Mouse (Mus musculus): ENCODE data around the gene Gfra4. TPM values are rescaled to one million over a fixed set of nuclear protein-coding genes. Genes with fewer than 3 reads are reported as not detected.
"Not testable (repeated sequence)": the region's sequence is repeated elsewhere in the genome, so short reads cannot be mapped to it uniquely, and the experiment has no call there.

Gfra4 gene
- polyA plus RNA-seq, 1 experiment from 2014 or later: 0.52 TPM

- WGBS (ENCODE audit: insufficient replicate concordance): 48% methylated on average over 2 of the region's 2 CpGs
- ATAC-seq (ENCODE audit: low read depth) (no peak), DNase-seq (no peak)
- Histone ChIP-seq H3K9me3 (replicated peaks) (no peaks in the 10 kb centered on the region), H3K27ac (no peak overlapping the region), H3K4me2 (no peak overlapping the region), H3K4me1 (replicated peaks) (peaks cover 23% of the 10 kb centered on the region), H3K4me3 (replicated peaks) (no peak overlapping the region), H3K36me3 (no peaks in the 10 kb centered on the region), H3K27me3 (peaks cover 69% of the 10 kb centered on the region), H3K9ac (no peak overlapping the region)
Observed at GRCm38 (mm10) chr2:131046025-131046424, 3.1 kb upstream of the Gfra4 start.

- peaks cover 26% of the 10 kb centered on the region for H3K4me1 ChIP-seq (replicated peaks)
- H3K4me2 ChIP-seq: no peak overlapping the region
- no peak overlapping the region for H3K9ac ChIP-seq
- H3K4me3 ChIP-seq (replicated peaks): no peak overlapping the region
- ATAC-seq (ENCODE audit: low read depth): no peak
- H3K36me3 ChIP-seq: no peaks in the 10 kb centered on the region
- no peak for DNase-seq
- H3K27ac ChIP-seq: no peak overlapping the region
- 70% methylated on average over 9 of the region's 9 CpGs for WGBS (ENCODE audit: insufficient replicate concordance)
- H3K27me3 ChIP-seq: peaks cover 71% of the 10 kb centered on the region
- H3K9me3 ChIP-seq (replicated peaks): no peaks in the 10 kb centered on the region
Observed at GRCm38 (mm10) chr2:131044989-131045720, 2.3 kb upstream of the Gfra4 start.

DNA sequence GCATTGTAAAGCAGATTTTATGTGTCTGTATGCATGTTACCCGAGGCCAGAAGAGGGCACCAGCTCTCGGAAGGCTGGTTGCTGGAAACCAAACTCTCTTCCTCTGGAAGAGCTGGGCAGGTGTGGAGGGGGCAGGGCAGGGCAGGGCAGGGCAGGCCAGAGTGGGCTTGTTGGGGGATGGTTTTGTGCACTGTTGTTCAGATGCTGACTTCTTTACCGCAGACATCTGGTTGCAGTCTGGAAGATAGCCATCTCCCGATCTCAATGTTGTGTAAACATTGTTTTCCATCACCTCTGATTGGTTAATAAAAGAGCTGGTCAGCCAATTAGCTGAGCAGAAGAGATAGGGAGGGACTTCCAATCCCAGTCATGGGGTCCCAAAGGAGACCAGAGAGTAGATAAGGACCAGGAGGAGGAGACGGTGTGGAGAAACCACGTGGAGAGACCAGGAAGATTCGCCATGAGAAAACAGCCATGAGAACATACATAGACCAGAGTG is 1.5 kb upstream of the Gfra4 start:
- ATAC-seq (ENCODE audit: low read depth) (no peak), DNase-seq (no peak)
- Histone ChIP-seq H3K4me1 (replicated peaks) (peaks cover 26% of the 10 kb centered on the region), H3K9ac (no peak overlapping the region), H3K4me3 (replicated peaks) (no peak overlapping the region), H3K9me3 (replicated peaks) (no peaks in the 10 kb centered on the region), H3K27ac (no peak overlapping the region), H3K27me3 (peaks cover 76% of the 10 kb centered on the region), H3K36me3 (no peaks in the 10 kb centered on the region), H3K4me2 (no peak overlapping the region)
- 14% methylated on average over 7 of the region's 7 CpGs for WGBS (ENCODE audit: insufficient replicate concordance)

- H3K9ac ChIP-seq: no peak overlapping the region
- H3K27me3 ChIP-seq: peaks cover 90% of the 10 kb centered on the region
- H3K4me1 ChIP-seq (replicated peaks): peaks cover 25% of the 10 kb centered on the region
- DNase-seq (no peak), ATAC-seq (ENCODE audit: low read depth) (no peak)
- peak overlapping the region; percentile 48 for H3K4me3 ChIP-seq (replicated peaks)
- peak overlapping the region; percentile 60 for H3K4me2 ChIP-seq
- H3K9me3 ChIP-seq (replicated peaks): no peaks in the 10 kb centered on the region
- WGBS (ENCODE audit: insufficient replicate concordance): 4% methylated on average over 115 of the region's 115 CpGs
- no peak overlapping the region for H3K27ac ChIP-seq
- no peaks in the 10 kb centered on the region for H3K36me3 ChIP-seq
Observed at GRCm38 (mm10) chr2:131040854-131041825, 1.7 kb downstream of the Gfra4 start.

DNA sequence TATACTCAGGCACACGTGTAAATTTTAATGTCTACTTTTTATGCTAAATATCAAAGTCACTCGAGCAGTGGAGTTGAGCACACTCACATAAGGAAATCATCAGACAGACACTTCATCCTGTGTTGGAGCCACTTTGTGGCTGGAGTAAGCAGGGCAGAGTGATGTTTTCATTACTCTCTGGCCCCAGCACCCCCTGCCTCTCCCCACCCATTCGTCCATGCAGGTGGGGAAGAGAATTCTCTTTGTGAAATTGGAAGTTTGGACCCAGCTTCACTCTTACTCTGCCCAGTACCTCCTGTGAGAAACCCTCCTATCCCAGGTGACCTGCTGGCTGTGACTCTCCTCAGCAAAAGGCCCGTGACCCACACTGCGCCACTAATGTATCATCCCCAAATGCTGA is 4.2 kb downstream of the Gfra4 start:
- Histone ChIP-seq H3K9me3 (replicated peaks) (0 out of 2 replicates have a peak, but pooled peaks cover 4% of the 10 kb centered on the region), H3K27me3 (peaks cover 79% of the 10 kb centered on the region), H3K4me2 (no peak overlapping the region), H3K4me3 (replicated peaks) (no peak overlapping the region), H3K27ac (no peak overlapping the region), H3K36me3 (no peaks in the 10 kb centered on the region), H3K9ac (no peak overlapping the region), H3K4me1 (replicated peaks) (peaks cover 10% of the 10 kb centered on the region; the same call in 1 of the 2 replicates)
- no peak for ATAC-seq (ENCODE audit: low read depth)
- WGBS (ENCODE audit: insufficient replicate concordance): 58% methylated on average over 5 of the region's 5 CpGs
- no peak for DNase-seq

- Histone ChIP-seq H3K36me3 (no peaks in the 10 kb centered on the region), H3K27me3 (peaks cover 74% of the 10 kb centered on the region), H3K4me1 (replicated peaks) (peaks cover 10% of the 10 kb centered on the region; the same call in 1 of the 2 replicates), H3K4me2 (no peak overlapping the region), H3K27ac (no peak overlapping the region), H3K4me3 (replicated peaks) (no peak overlapping the region), H3K9ac (no peak overlapping the region), H3K9me3 (replicated peaks) (0 out of 2 replicates have a peak, but pooled peaks cover 4% of the 10 kb centered on the region)
- ATAC-seq (ENCODE audit: low read depth) (no peak), DNase-seq (no peak)
- 79% methylated on average over 6 of the region's 6 CpGs for WGBS (ENCODE audit: insufficient replicate concordance)
Observed at GRCm38 (mm10) chr2:131038197-131038596, 4.7 kb downstream of the Gfra4 start.

GRCm38 (mm10) chr2:131037226-131037990 is 5.5 kb downstream of the Gfra4 start:
- H3K4me3 ChIP-seq (replicated peaks): no peak overlapping the region
- H3K4me2 ChIP-seq: no peak overlapping the region
- ATAC-seq (ENCODE audit: low read depth) (no peak), DNase-seq (no peak)
- peaks cover 10% of the 10 kb centered on the region for H3K4me1 ChIP-seq (replicated peaks)
- H3K27ac ChIP-seq: no peak overlapping the region
- no peaks in the 10 kb centered on the region for H3K36me3 ChIP-seq
- WGBS (ENCODE audit: insufficient replicate concordance): 51% methylated on average over 17 of the region's 17 CpGs
- H3K9me3 ChIP-seq (replicated peaks): 0 out of 2 replicates have a peak, but pooled peaks cover 4% of the 10 kb centered on the region
- H3K9ac ChIP-seq: no peak overlapping the region
- H3K27me3 ChIP-seq: peaks cover 66% of the 10 kb centered on the region

DNA sequence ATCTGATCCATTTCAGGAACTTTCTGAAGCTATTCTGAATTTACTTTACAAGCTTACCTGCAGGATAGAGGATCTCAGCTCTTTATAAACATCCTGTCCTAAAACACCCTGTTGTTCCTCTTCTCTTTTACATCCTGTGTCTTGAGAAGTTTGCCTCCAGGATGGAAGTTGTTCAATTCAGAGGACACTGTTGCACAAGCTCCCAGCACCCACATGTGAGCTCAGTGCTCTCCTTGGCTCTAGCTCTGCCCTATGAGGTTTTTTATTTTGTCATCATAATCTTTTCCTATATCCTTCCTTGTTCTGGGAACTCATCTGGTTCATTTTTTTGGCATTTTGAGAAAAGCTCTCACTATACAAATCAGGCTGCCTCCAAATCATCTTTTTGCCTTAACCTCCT is 6.1 kb downstream of the Gfra4 start:
- H3K4me1 ChIP-seq (replicated peaks): peaks cover 16% of the 10 kb centered on the region
- no peaks in the 10 kb centered on the region for H3K36me3 ChIP-seq
- no peak for DNase-seq
- no peak for ATAC-seq (ENCODE audit: low read depth)
- 0 out of 2 replicates have a peak, but pooled peaks cover 4% of the 10 kb centered on the region for H3K9me3 ChIP-seq (replicated peaks)
- no peak overlapping the region for H3K4me2 ChIP-seq
- peaks cover 60% of the 10 kb centered on the region for H3K27me3 ChIP-seq
- H3K27ac ChIP-seq: no peak overlapping the region
- H3K9ac ChIP-seq: no peak overlapping the region
- H3K4me3 ChIP-seq (replicated peaks): no peak overlapping the region

DNA sequence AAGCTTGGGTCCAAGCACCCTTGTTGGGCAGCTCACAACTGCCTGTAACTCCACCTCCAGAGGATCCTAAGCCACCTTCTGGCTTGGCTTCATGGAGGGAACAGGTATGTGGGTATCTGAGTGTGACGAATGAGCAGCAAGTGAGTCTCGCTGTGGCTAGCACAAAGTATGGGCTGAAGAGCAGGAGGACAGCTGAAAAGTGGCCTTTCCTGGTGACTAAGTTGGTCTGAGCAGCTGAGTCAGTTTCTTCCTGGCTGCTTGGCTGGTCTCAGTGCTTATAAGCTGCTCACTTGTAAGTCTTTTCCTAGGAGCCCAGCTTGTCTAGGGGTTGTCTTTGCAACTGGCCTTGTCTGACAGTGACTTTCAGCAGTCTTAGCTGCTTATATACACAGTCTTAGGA is 6.5 kb downstream of the Gfra4 start:
- Histone ChIP-seq H3K4me3 (replicated peaks) (no peak overlapping the region), H3K36me3 (no peaks in the 10 kb centered on the region), H3K9me3 (replicated peaks) (0 out of 2 replicates have a peak, but pooled peaks cover 4% of the 10 kb centered on the region), H3K27me3 (peaks cover 56% of the 10 kb centered on the region), H3K27ac (no peak overlapping the region), H3K4me1 (replicated peaks) (peaks cover 17% of the 10 kb centered on the region), H3K9ac (no peak overlapping the region), H3K4me2 (no peak overlapping the region)
- no peak for ATAC-seq (ENCODE audit: low read depth)
- no peak for DNase-seq
- 78% methylated on average over 2 of the region's 2 CpGs for WGBS (ENCODE audit: insufficient replicate concordance)

- not testable (repeated sequence) for H3K4me2 ChIP-seq; H3K9ac ChIP-seq; H3K27me3 ChIP-seq; H3K36me3 ChIP-seq; H3K27ac ChIP-seq; H3K9me3 ChIP-seq (replicated peaks); H3K4me3 ChIP-seq (replicated peaks); DNase-seq
- WGBS (ENCODE audit: insufficient replicate concordance): 11% methylated on average over 1 of the region's 1 CpGs
- peak; percentile 78 for ATAC-seq (ENCODE audit: low read depth)
- H3K4me1 ChIP-seq (replicated peaks): peaks cover 40% of the 10 kb centered on the region
Observed at GRCm38 (mm10) chr2:131031406-131031805, 11.5 kb downstream of the Gfra4 start.

Data from liver, embryonic 13.5 days (tissue).